Mouse (Mus musculus): ENCODE data around the gene Mef2d. TPM values are rescaled to one million over a fixed set of nuclear protein-coding genes. Genes with fewer than 3 reads are reported as not detected.
A peak's percentile ranks its signal among the peaks of the same experiment; 100 is the strongest.

Mef2d gene
- polyA plus RNA-seq, 1 experiment from 2014 or later: 17.7 TPM

DNA sequence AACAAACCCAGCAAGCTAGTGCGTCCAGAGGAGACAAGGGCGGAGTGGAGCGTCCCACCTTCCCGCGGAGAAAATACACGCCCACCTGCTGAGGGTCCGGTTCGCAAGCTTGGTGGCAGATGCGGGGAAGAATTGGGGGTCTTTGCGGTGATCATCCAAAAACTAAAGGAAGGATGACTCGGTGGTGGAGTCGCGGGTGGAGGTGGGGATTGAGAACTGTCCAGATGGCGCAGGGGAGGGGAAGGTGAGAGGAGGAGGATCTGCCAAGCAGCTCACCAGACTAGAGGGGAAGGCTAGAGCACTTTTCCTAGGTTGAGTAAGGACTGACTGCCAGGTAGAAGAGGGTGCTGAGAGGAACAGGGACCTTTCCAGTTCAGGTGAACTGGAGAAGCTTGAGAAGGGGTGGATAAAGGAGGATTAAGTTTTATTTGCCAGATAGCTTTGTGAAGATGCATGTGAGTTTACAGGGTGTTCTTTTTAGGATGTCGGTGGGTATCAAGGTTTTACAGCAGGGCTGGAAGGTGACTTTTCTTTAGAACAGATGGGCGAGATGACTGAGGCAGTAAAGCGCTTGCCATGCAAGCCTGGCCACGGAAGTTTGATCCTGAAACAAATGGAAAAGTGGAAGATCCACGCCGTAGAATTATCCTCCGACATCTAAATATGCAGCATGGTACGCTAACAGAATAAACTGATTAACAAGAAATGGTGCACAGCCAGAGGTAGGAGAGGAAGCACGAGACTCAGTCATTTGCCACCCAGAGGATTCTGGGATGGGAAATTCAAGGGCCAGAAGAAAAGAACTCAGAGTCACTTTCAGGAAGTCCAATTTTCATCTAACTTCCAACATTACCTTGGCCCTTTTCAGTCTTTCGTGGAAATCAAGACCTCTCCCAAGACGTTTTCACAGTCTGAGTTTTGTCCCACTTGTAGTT, 2.7 kb upstream of the Mef2d start:
- Histone ChIP-seq H3K9ac (peak overlapping the region; percentile 59), H3K27ac (peak overlapping the region; percentile 72), H3K4me1 (peaks cover 36% of the 10 kb centered on the region), H3K9me3 (replicated peaks) (no peaks in the 10 kb centered on the region), H3K4me2 (replicated peaks) (peak overlapping the region; percentile 93), H3K4me3 (peak overlapping the region; percentile 50), H3K27me3 (peaks cover 23% of the 10 kb centered on the region), H3K36me3 (no peaks in the 10 kb centered on the region)
- no peak for ATAC-seq (ENCODE audit: low FRiP score)
- 18% methylated on average over 25 of the region's 25 CpGs for WGBS

DNA sequence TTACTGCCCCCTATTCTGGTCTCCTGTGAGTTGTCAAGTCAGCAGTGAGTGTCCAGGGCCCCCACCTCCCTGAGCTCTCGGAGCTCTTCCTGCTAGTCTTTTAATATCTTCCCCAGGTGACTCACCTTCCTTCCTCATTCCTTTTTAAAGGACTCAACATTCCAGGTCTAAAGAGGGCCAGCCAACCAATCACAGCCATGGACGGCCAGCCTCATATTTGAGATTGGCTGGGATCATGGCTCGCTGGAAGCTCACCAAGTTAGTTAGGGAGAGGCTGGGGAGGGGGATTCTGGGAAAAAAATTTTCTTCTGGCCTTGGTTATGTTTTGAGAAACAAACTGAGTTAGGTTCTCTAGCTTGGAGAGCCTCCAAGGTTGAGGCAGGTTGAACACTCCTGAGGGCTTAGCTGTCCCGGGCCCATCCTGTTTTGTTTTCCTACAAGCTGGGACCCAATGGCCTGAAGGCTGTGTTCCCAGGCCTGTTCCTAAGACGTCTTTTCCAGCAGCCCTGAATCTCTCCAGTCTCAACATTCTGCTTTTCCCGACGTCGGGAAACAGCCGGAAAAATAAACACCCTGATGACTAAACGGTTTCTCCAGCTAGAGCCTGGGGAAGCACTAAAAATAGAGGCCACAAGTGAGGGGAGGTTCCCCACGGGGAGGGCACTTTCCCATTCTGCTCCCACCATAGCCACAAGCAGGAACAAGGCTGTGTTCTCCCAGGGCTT, 1.8 kb upstream of the Mef2d start:
- no peak for ATAC-seq (ENCODE audit: low FRiP score)
- Histone ChIP-seq H3K4me2 (replicated peaks) (no peak overlapping the region), H3K4me3 (no peak overlapping the region), H3K9ac (no peak overlapping the region), H3K4me1 (peaks cover 45% of the 10 kb centered on the region), H3K9me3 (replicated peaks) (no peaks in the 10 kb centered on the region), H3K36me3 (no peaks in the 10 kb centered on the region), H3K27ac (peak overlapping the region; percentile 98), H3K27me3 (peaks cover 23% of the 10 kb centered on the region)
- WGBS: 25% methylated on average over 11 of the region's 11 CpGs

GRCm38 (mm10) chr3:88140903-88141430, 1.2 kb upstream of the Mef2d start:
- ATAC-seq (ENCODE audit: low FRiP score): no peak
- peaks cover 23% of the 10 kb centered on the region for H3K27me3 ChIP-seq
- peak overlapping the region; percentile 93 for H3K4me2 ChIP-seq (replicated peaks)
- H3K36me3 ChIP-seq: no peaks in the 10 kb centered on the region
- peaks cover 51% of the 10 kb centered on the region for H3K4me1 ChIP-seq
- H3K4me3 ChIP-seq: no peak overlapping the region
- peak overlapping the region; percentile 98 for H3K27ac ChIP-seq
- 53% methylated on average over 6 of the region's 6 CpGs for WGBS
- no peaks in the 10 kb centered on the region for H3K9me3 ChIP-seq (replicated peaks)
- H3K9ac ChIP-seq: no peak overlapping the region

DNA sequence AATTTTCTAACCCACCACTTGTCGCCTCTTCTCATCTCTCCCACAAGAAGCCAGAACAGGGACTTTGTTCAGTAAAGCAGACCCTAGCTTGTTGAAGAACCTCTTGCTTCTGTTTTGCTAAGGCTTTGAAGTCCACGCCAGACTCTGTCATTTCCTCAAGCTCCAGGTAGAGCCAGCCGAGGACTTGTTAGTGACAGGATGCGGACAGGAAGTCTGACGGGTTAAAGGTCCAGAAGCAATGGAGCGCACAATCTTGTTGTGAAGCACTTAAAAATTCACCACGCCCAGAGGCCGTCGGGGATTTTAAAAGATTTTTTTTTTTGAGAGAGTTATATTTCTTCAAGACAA, 759 bp upstream of the Mef2d start:
- WGBS: 15% methylated on average over 9 of the region's 9 CpGs
- H3K4me1 ChIP-seq: peaks cover 55% of the 10 kb centered on the region
- H3K27ac ChIP-seq: peak overlapping the region; percentile 98
- no peaks in the 10 kb centered on the region for H3K36me3 ChIP-seq
- peak overlapping the region; percentile 41; the same call in 1 of the 2 replicates for H3K9ac ChIP-seq
- peak overlapping the region; percentile 93 for H3K4me2 ChIP-seq (replicated peaks)
- H3K4me3 ChIP-seq: peak overlapping the region; percentile 96
- no peak for ATAC-seq (ENCODE audit: low FRiP score)
- H3K9me3 ChIP-seq (replicated peaks): no peaks in the 10 kb centered on the region
- H3K27me3 ChIP-seq: peaks cover 23% of the 10 kb centered on the region

GRCm38 (mm10) chr3:88142546-88142915, 359 bp downstream of the Mef2d start:
- H3K4me1 ChIP-seq: peaks cover 66% of the 10 kb centered on the region
- peaks cover 23% of the 10 kb centered on the region for H3K27me3 ChIP-seq
- peak overlapping the region; percentile 91 for H3K9ac ChIP-seq
- H3K27ac ChIP-seq: peak overlapping the region; percentile 98
- H3K36me3 ChIP-seq: no peaks in the 10 kb centered on the region
- peak; percentile 62 for ATAC-seq (ENCODE audit: low FRiP score)
- H3K4me3 ChIP-seq: peak overlapping the region; percentile 96
- WGBS: 1% methylated on average over 45 of the region's 57 CpGs
- peak overlapping the region; percentile 93 for H3K4me2 ChIP-seq (replicated peaks)
- H3K9me3 ChIP-seq (replicated peaks): no peaks in the 10 kb centered on the region

DNA sequence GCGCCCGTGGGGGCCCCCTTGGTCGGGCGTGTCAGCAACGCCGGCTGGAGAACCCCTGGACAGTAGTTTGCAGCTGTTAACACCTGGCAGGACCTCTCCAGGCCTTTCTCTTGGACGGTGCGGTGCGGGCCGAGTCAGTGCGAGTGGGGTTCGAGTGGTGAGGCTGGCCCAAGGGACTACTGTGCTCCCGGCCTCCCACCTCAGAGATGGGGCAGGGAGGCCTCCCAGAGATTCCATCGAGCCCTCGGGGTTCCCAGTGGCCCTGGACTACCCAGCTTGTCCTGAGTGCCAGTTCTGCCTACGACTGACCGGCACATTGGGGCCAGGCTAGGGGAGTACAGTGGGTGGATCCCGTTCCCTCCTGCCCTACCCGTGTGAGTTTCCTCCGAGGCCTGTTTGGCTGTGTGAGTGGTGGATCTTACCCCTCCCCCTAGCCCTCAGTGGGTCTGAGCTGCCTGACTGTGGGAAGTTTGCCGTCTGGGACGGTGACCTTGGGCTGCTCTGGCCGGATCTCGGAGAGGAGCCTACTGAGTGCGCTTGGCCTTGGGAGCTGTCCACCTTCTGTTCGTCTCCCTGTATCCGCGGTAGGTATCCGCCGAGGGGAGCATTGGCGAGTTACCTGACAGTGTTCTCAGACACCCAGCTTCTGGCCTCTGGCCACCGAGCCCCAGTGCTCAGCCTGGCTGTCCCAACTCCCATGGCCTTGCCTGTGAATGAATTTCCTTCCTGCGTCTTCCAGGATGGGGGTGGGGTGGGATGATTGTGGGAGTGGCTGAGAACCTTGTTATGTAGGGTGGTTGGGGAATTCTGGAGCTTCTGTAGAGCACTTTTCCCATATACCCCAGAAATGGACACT, 972 bp downstream of the Mef2d start:
- peak overlapping the region; percentile 98 for H3K27ac ChIP-seq
- under 1% methylated on average over 30 of the region's 33 CpGs for WGBS
- H3K27me3 ChIP-seq: peaks cover 23% of the 10 kb centered on the region
- H3K36me3 ChIP-seq: no peaks in the 10 kb centered on the region
- peak overlapping the region; percentile 96 for H3K4me3 ChIP-seq
- H3K4me2 ChIP-seq (replicated peaks): peak overlapping the region; percentile 93
- ATAC-seq (ENCODE audit: low FRiP score): peak; percentile 21; the same call in 1 of the 2 replicates
- peak overlapping the region; percentile 91 for H3K9ac ChIP-seq
- peaks cover 70% of the 10 kb centered on the region for H3K4me1 ChIP-seq
- H3K9me3 ChIP-seq (replicated peaks): no peaks in the 10 kb centered on the region

GRCm38 (mm10) chr3:88143961-88144486, 1.9 kb downstream of the Mef2d start:
- ATAC-seq (ENCODE audit: low FRiP score): no peak
- Histone ChIP-seq H3K4me1 (peaks cover 74% of the 10 kb centered on the region), H3K9me3 (replicated peaks) (no peaks in the 10 kb centered on the region), H3K27me3 (peaks cover 23% of the 10 kb centered on the region), H3K4me3 (peak overlapping the region; percentile 96), H3K4me2 (replicated peaks) (peak overlapping the region; percentile 93), H3K36me3 (no peaks in the 10 kb centered on the region), H3K27ac (peak overlapping the region; percentile 98), H3K9ac (peak overlapping the region; percentile 91)
- 28% methylated on average over 5 of the region's 5 CpGs for WGBS

- Histone ChIP-seq H3K27me3 (peaks cover 16% of the 10 kb centered on the region), H3K36me3 (no peaks in the 10 kb centered on the region), H3K9ac (peak overlapping the region; percentile 91), H3K9me3 (replicated peaks) (no peaks in the 10 kb centered on the region), H3K27ac (peak overlapping the region; percentile 98), H3K4me3 (peak overlapping the region; percentile 96), H3K4me2 (replicated peaks) (peak overlapping the region; percentile 93), H3K4me1 (peaks cover 77% of the 10 kb centered on the region)
- ATAC-seq (ENCODE audit: low FRiP score): no peak
- WGBS: 74% methylated on average over 6 of the region's 6 CpGs
Measured at GRCm38 (mm10) chr3:88144648-88145410, 2.7 kb downstream of the Mef2d start.

DNA sequence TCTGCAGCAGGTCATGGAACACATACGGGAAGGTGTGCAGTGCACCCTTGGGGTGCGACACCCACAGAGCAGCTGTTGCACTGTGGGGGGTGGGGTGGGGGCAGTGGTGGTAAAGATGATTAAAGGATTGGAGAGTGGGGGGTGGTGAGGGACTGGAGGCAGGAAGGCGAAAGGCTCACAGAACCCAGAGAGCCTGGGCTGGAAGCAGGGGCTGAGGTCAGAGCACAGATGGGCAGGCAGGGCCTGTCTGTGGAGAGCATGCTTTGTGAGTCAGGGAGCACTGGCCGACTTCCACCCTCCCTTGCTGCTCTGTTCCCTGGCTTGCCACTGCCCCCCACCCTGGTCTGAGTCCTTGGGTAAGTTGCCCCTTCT, 3.2 kb downstream of the Mef2d start:
- peak overlapping the region; percentile 93 for H3K4me2 ChIP-seq (replicated peaks)
- H3K9me3 ChIP-seq (replicated peaks): no peaks in the 10 kb centered on the region
- peak overlapping the region; percentile 57 for H3K27ac ChIP-seq
- WGBS: 21% methylated on average over 4 of the region's 4 CpGs
- no peak for ATAC-seq (ENCODE audit: low FRiP score)
- H3K4me3 ChIP-seq: 0 out of 2 replicates have a peak overlapping the region, but pooled peaks have one; percentile 7
- H3K27me3 ChIP-seq: peaks cover 10% of the 10 kb centered on the region
- no peaks in the 10 kb centered on the region for H3K36me3 ChIP-seq
- peak overlapping the region; percentile 91 for H3K9ac ChIP-seq
- peaks cover 83% of the 10 kb centered on the region for H3K4me1 ChIP-seq

GRCm38 (mm10) chr3:88145952-88146351, 3.8 kb downstream of the Mef2d start:
- WGBS: 71% methylated on average over 5 of the region's 5 CpGs
- Histone ChIP-seq H3K9me3 (replicated peaks) (no peaks in the 10 kb centered on the region), H3K27me3 (peaks cover 4% of the 10 kb centered on the region), H3K9ac (peak overlapping the region; percentile 91; the same call in 1 of the 2 replicates), H3K4me2 (replicated peaks) (peak overlapping the region; percentile 93), H3K4me1 (peaks cover 88% of the 10 kb centered on the region), H3K27ac (peak overlapping the region; percentile 57; the same call in 1 of the 2 replicates), H3K36me3 (no peaks in the 10 kb centered on the region), H3K4me3 (no peak overlapping the region)
- ATAC-seq (ENCODE audit: low FRiP score): no peak

Data from hindbrain, embryonic 12.5 days (tissue).